Mouse (Mus musculus): ENCODE measurements around the gene Fam210b. TPM values are rescaled to one million over a fixed set of nuclear protein-coding genes. Genes with fewer than 3 reads are reported as not detected.

The Fam210b gene
- total RNA-seq (2023), result 9.6 TPM

GRCm38 (mm10) chr2:172345258-172345738, at the start of gene Fam210b:
Gene Fam210b (plus strand): TSS chr2:172345565.

GRCm38 (mm10) chr2:172370411-172371223, 25.3 kb downstream of the Fam210b start, which contains the start of the genes Aurka and Cstf1:
Gene Aurka (minus strand): TSS chr2:172370535.
Gene Cstf1 (plus strand): TSS chr2:172370681.

GRCm38 (mm10) chr2:172393391-172394051, 48.2 kb downstream of the Fam210b start, which contains the start of gene Cass4:
Gene Cass4 (plus strand): TSS chr2:172393794.

Other genes starting within 250 kb of the Fam210b start
- not detected for gene Mc3r, start 97.1 kb upstream of the Fam210b start, total RNA-seq (2023)
- gene Aurka, start 25.0 kb downstream of the Fam210b start, total RNA-seq (2023), result 8.7 TPM
- gene Cstf1, start 25.1 kb downstream of the Fam210b start, total RNA-seq (2023), result 34.1 TPM
- 1.4 TPM for gene Cass4, start 48.2 kb downstream of the Fam210b start, total RNA-seq (2023)
- gene Rtf2, start 95.0 kb downstream of the Fam210b start, total RNA-seq (2023), result 74.8 TPM
- gene Gcnt7, start 113.0 kb downstream of the Fam210b start, total RNA-seq (2023), result not detected
- 4.7 TPM for gene Fam209, start 127.0 kb downstream of the Fam210b start, total RNA-seq (2023)
- gene Tfap2c, start 204.0 kb downstream of the Fam210b start, total RNA-seq (2023), result not detected

Data from CD4-positive naive resting alpha-beta T cell, adult 76 days (primary cell).